Mouse (Mus musculus): ENCODE results near the gene Lrrc75b.

DNA sequence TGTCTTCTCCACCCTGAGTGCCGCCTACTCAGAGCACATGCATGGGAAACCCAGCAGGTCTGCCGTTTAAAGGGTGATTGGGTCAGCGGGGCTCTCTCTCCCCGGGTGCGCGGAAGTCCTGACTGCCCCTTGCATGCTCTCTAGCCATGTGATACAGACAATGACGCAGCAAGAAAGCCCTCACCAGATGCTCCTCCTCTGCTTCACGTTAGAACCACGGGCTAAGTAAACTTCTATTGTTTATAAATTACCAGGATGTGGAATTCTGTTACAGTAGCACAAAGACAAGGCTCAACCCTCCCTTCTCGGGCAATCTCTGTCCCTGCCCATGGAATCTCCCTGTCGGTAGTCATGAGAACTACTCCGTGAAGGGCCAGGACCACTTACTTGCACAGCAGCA is 9.0 kb downstream of the Lrrc75b start:
- no peak for TF ChIP-seq CTCF (IDR thresholded peaks at IDR 0.05; ENCODE audit: low read depth, low read length)
- TF ChIP-seq EP300 (IDR thresholded peaks at IDR 0.05; ENCODE audit: insufficient read depth, low read depth, low read length), result no peak
- TF ChIP-seq POLR2A (IDR thresholded peaks at IDR 0.05; ENCODE audit: insufficient read depth, low read length), result no peak

All from ES-Bruce4 (cell line).